Mouse (Mus musculus): ENCODE results near the gene Pfkm.

DNA sequence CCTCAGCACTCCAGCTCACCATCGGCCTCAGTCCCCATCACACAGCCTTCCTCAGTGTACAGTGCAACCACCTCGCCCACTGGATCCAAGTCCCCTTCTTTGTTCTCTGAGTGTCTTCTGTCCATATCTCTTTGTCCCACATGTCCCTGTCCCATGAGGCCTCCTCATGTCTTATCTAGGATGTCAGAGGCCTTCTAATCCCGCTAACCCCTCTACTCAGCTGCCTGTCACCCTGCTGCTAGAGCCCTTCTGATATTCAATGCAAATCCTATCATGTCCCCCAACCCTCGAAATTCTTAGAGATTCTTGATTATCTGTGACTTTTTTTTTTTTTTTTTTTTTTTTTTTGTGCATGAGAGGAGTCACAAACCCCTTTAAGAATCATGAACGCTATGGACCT is 23.9 kb downstream of the Pfkm start:
- TF ChIP-seq CTCF (IDR thresholded peaks at IDR 0.05; ENCODE audit: low read depth) (no peak), EP300 (IDR thresholded peaks at IDR 0.05; ENCODE audit: low read depth) (peak; percentile 84)

All from liver, postnatal 0 days (tissue).